Mouse (Mus musculus) intestine, embryonic 15.5 days (tissue): Measurements from ENCODE around the gene Clec11a. TPM values are rescaled to one million over a fixed set of nuclear protein-coding genes. Genes with fewer than 3 reads are reported as not detected.

Experiments
- ATAC-seq: fragments of 200-750 bp; cut with Nextera tagmentation; 2 replicates; pipeline ENCODE4 v1.8.0; 2017; ENCODE audit warnings: moderate TSS enrichment, moderate library complexity
- H3K27ac ChIP-seq: fragments of 300-500 bp; sonication (generic); 2 replicates; pipeline ENCODE4 v1.5.1; 2015; ENCODE audit warnings: mild to moderate bottlenecking, inconsistent platforms
- H3K27me3 ChIP-seq: fragments of 300-500 bp; sonication (generic); replicated peaks from 2 replicates; pipeline ENCODE4 v1.6.1; 2015; ENCODE audit warnings: inconsistent platforms
- H3K36me3 ChIP-seq: fragments of 300-500 bp; sonication (generic); 2 replicates; pipeline ENCODE4 v1.6.1; 2015; ENCODE audit warnings: inconsistent platforms
- H3K4me1 ChIP-seq: fragments of 300-500 bp; sonication (generic); replicated peaks from 2 replicates; pipeline ENCODE4 v1.6.1; 2015; ENCODE audit warnings: inconsistent platforms
- H3K4me2 ChIP-seq: fragments of 300-500 bp; sonication (generic); replicated peaks from 2 replicates; pipeline ENCODE4 v1.6.1; 2015; ENCODE audit warnings: mild to moderate bottlenecking, inconsistent platforms
- H3K4me3 ChIP-seq: fragments of 300-500 bp; sonication (generic); replicated peaks from 2 replicates; pipeline ENCODE4 v1.5.1; 2015; ENCODE audit warnings: inconsistent platforms
- H3K9ac ChIP-seq: fragments of 300-500 bp; sonication (generic); 2 replicates; pipeline ENCODE4 v1.6.1; 2015; ENCODE audit warnings: inconsistent platforms
- H3K9me3 ChIP-seq: fragments of 300-500 bp; sonication (generic); 2 replicates; pipeline ENCODE4 v1.6.1; 2016; ENCODE audit warnings: inconsistent platforms
- WGBS: fragments of 180-500 bp; shearing (Covaris S2); methylation state at CpG from one replicate; pipeline ENCODE4 v1.1.7; 2015; 5-methylcytosine and 5-hydroxymethylcytosine counted together
- polyA plus RNA-seq: library from polyadenylated mRNA; unstranded; fragments of >200 nt; fragmentation: Nextera tagmentation; extraction: Ambion mirVana; gene quantifications from 2 replicates; pipeline ENCODE4 v1.2.1, GENCODE M21; 2015

Gene Clec11a
- polyA plus RNA-seq, result 7.2 and 8.0 TPM in 2 replicates

- Histone ChIP-seq H3K9ac (no peak within 1 kb of the TSS), H3K27me3 (peaks cover 20% of the 10 kb centered on the region; the same call in 1 of the 2 replicates), H3K36me3 (no peaks in the 10 kb centered on the region), H3K4me1 (peaks cover 28% of the 10 kb centered on the region), H3K27ac (peak within 1 kb of the TSS; percentile 58), H3K4me3 (peak within 1 kb of the TSS; percentile 68), H3K9me3 (no peaks in the 10 kb centered on the region), H3K4me2 (peak within 1 kb of the TSS; percentile 79)
- 54% methylated on average over 6 of the region's 6 CpGs for WGBS
- ATAC-seq, result no peak
These were observed at the start of gene Clec11a for GRCm38 (mm10) chr7:44306516-44307240. TSS of gene Clec11a (minus strand) at chr7:44306902.

- H3K27me3 ChIP-seq, result peaks cover 85% of the 10 kb centered on the region
- no peak for ATAC-seq
- H3K4me3 ChIP-seq, result no peak overlapping the region
- no peak overlapping the region for H3K4me2 ChIP-seq
- no peak overlapping the region for H3K27ac ChIP-seq
- WGBS, result 74% methylated on average over 6 of the region's 6 CpGs
- no peaks in the 10 kb centered on the region for H3K9me3 ChIP-seq
- no peaks in the 10 kb centered on the region for H3K36me3 ChIP-seq
- H3K9ac ChIP-seq, result no peak overlapping the region
- H3K4me1 ChIP-seq, result peaks cover 46% of the 10 kb centered on the region
These were observed 48.7 kb upstream of the Clec11a start for GRCm38 (mm10) chr7:44355411-44355810.

GRCm38 (mm10) chr7:44353601-44354340 is 47.1 kb upstream of the Clec11a start:
- H3K36me3 ChIP-seq, result no peaks in the 10 kb centered on the region
- H3K9ac ChIP-seq, result no peak overlapping the region
- H3K4me2 ChIP-seq, result peak overlapping the region; percentile 31
- no peaks in the 10 kb centered on the region for H3K9me3 ChIP-seq
- peaks cover 81% of the 10 kb centered on the region for H3K27me3 ChIP-seq
- peaks cover 35% of the 10 kb centered on the region for H3K4me1 ChIP-seq
- WGBS, result 2% methylated on average over 35 of the region's 35 CpGs
- H3K27ac ChIP-seq, result no peak overlapping the region
- H3K4me3 ChIP-seq, result peak overlapping the region; percentile 9; the same call in 1 of the 2 replicates
- ATAC-seq, result no peak

- Histone ChIP-seq H3K27me3 (peaks cover 77% of the 10 kb centered on the region), H3K4me2 (peak overlapping the region; percentile 31), H3K9me3 (no peaks in the 10 kb centered on the region), H3K4me3 (peak overlapping the region; percentile 9; the same call in 1 of the 2 replicates), H3K4me1 (peaks cover 35% of the 10 kb centered on the region), H3K9ac (no peak overlapping the region), H3K27ac (no peak overlapping the region), H3K36me3 (no peaks in the 10 kb centered on the region)
- WGBS, result 4% methylated on average over 71 of the region's 71 CpGs
- ATAC-seq, result no peak
These were observed 46.3 kb upstream of the Clec11a start for GRCm38 (mm10) chr7:44352750-44353600.

GRCm38 (mm10) chr7:44351881-44352749 is 45.4 kb upstream of the Clec11a start:
- Histone ChIP-seq H3K4me1 (peaks cover 30% of the 10 kb centered on the region), H3K36me3 (no peaks in the 10 kb centered on the region), H3K4me3 (no peak overlapping the region), H3K27me3 (peaks cover 68% of the 10 kb centered on the region), H3K4me2 (peak overlapping the region; percentile 31; the same call in 1 of the 2 replicates), H3K27ac (no peak overlapping the region), H3K9me3 (no peaks in the 10 kb centered on the region), H3K9ac (no peak overlapping the region)
- WGBS, result 3% methylated on average over 69 of the region's 71 CpGs
- ATAC-seq, result peak; percentile 11; the same call in 1 of the 2 replicates

GRCm38 (mm10) chr7:44350957-44351711 is 44.4 kb upstream of the Clec11a start:
- H3K4me2 ChIP-seq, result peak overlapping the region; percentile 59
- H3K9me3 ChIP-seq, result no peaks in the 10 kb centered on the region
- peaks cover 24% of the 10 kb centered on the region for H3K4me1 ChIP-seq
- H3K27me3 ChIP-seq, result peaks cover 60% of the 10 kb centered on the region
- no peak overlapping the region for H3K27ac ChIP-seq
- H3K9ac ChIP-seq, result peak overlapping the region; percentile 14; the same call in 1 of the 2 replicates
- ATAC-seq, result peak; percentile 73
- WGBS, result 7% methylated on average over 25 of the region's 25 CpGs
- H3K4me3 ChIP-seq, result peak overlapping the region; percentile 10
- no peaks in the 10 kb centered on the region for H3K36me3 ChIP-seq

GRCm38 (mm10) chr7:44349043-44349442 is 42.3 kb upstream of the Clec11a start:
- Histone ChIP-seq H3K27me3 (peaks cover 39% of the 10 kb centered on the region), H3K9ac (no peak overlapping the region), H3K4me2 (no peak overlapping the region), H3K4me1 (peaks cover 24% of the 10 kb centered on the region), H3K36me3 (no peaks in the 10 kb centered on the region), H3K4me3 (no peak overlapping the region), H3K27ac (no peak overlapping the region), H3K9me3 (no peaks in the 10 kb centered on the region)
- ATAC-seq, result no peak
- 26% methylated on average over 3 of the region's 3 CpGs for WGBS

- WGBS, result 68% methylated on average over 12 of the region's 12 CpGs
These were observed 37.9 kb upstream of the Clec11a start for GRCm38 (mm10) chr7:44344622-44345021.

GRCm38 (mm10) chr7:44343459-44344015 is 36.8 kb upstream of the Clec11a start:
- no peaks in the 10 kb centered on the region for H3K36me3 ChIP-seq
- H3K9ac ChIP-seq, result no peak overlapping the region
- peaks cover 13% of the 10 kb centered on the region for H3K27me3 ChIP-seq
- ATAC-seq, result peak; percentile 15; the same call in 1 of the 2 replicates
- no peaks in the 10 kb centered on the region for H3K9me3 ChIP-seq
- H3K27ac ChIP-seq, result no peak overlapping the region
- peak overlapping the region; percentile 26; the same call in 1 of the 2 replicates for H3K4me2 ChIP-seq
- H3K4me1 ChIP-seq, result no peaks in the 10 kb centered on the region
- H3K4me3 ChIP-seq, result no peak overlapping the region
- 19% methylated on average over 11 of the region's 11 CpGs for WGBS

More at GRCm38 (mm10) chr7:44344622-44345021, 37.9 kb upstream of the Clec11a start:
- Histone ChIP-seq H3K27me3 (peaks cover 6% of the 10 kb centered on the region), H3K9ac (no peak overlapping the region), H3K27ac (no peak overlapping the region), H3K36me3 (no peaks in the 10 kb centered on the region), H3K4me1 (no peaks in the 10 kb centered on the region), H3K4me3 (no peak overlapping the region), H3K9me3 (no peaks in the 10 kb centered on the region), H3K4me2 (no peak overlapping the region)
- no peak for ATAC-seq

GRCm38 (mm10) chr7:44341714-44342113 is 35.0 kb upstream of the Clec11a start:
- ATAC-seq, result no peak
- Histone ChIP-seq H3K36me3 (no peaks in the 10 kb centered on the region), H3K4me1 (no peaks in the 10 kb centered on the region), H3K27me3 (peaks cover 31% of the 10 kb centered on the region), H3K9ac (no peak overlapping the region), H3K9me3 (no peaks in the 10 kb centered on the region), H3K27ac (no peak overlapping the region), H3K4me2 (no peak overlapping the region), H3K4me3 (no peak overlapping the region)
- 65% methylated on average over 5 of the region's 5 CpGs for WGBS
